Comparison of ENCODE assay signal across 1 mouse cellular context in the genomic region with DNA sequence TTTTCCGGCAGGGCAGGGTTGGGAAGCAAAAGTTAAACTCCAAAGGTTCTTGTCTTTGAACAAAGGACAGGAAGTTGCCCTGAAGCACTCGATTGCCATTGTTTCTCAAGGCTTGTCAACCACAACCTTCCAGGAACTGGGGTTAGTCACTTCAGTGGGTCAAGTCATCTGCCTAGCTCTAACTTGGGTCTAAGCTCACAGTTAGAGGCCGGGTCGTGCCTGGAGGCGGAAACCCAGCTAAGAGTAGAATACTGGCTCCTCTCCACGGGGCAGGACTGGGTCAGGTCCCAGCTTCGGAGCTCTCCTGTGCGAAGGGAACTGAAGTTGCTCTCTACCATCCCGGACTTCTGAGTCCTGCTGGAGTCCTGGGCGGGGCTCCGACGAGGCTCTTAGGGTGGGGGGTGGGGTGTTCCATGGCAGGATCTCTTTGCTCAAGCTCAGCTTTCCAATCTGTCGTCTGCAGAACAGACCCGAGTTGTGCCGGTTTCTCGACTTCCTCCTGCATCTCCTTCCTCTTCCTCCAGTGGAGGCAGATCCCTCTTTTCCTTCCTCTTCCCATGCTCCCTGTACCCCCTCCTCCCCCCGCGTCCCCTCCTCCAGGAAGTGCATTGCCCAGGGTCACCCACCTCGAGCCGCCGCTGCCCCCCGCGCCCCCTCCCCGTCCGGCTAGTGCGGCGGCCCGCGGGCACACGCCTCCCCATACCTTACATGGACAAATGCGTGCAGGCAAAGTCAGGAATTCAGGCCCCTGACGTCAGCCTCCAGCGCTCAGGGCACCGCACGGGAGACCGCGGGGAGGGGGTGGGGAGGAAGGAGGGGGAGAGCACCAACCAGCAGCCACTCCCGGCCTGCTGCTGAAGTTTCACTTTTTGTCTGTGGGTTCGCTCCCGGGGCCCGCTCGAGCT.
TF ChIP-seq lines count a peak whose summit lies in the region.

TSS of gene Lpp (plus strand) at position 857 of the 905 bp plus-strand sequence.

TF ChIP-seq in CH12.LX, 34 proteins besides CTCF, POLR2A, EP300 and RAD21 (continued from another document):
- TF ChIP-seq SIN3A (IDR thresholded peaks at IDR 0.05; ENCODE audit: low read length) (0 out of 2 replicates have a peak, but pooled peaks have one; percentile 23), CHD1 (IDR thresholded peaks at IDR 0.05; ENCODE audit: low read depth, low read length) (no peak), MYC (IDR thresholded peaks at IDR 0.05; ENCODE audit: low read depth, low read length) (no peak), GABPA (IDR thresholded peaks at IDR 0.05; ENCODE audit: insufficient replicate concordance, low read depth, low read length) (no peak), JUN (IDR thresholded peaks at IDR 0.05; ENCODE audit: insufficient read depth, low read depth, low read length) (no peak), SMC3 (IDR thresholded peaks at IDR 0.05; ENCODE audit: low read depth, low read length) (no peak), USF1 (IDR thresholded peaks at IDR 0.05; ENCODE audit: low read depth, low read length) (no peak), NRF1 (IDR thresholded peaks at IDR 0.05; ENCODE audit: low read depth, low read length) (no peak), TCF12 (IDR thresholded peaks at IDR 0.05; ENCODE audit: low read depth, low read length) (0 out of 2 replicates have a peak, but pooled peaks have one; percentile 15), ETS1 (conservative IDR thresholded peaks at IDR 0.05; ENCODE audit: low read depth, low read length) (0 out of 2 replicates have a peak, but pooled peaks have one; percentile 21), UBTF (IDR thresholded peaks at IDR 0.05; ENCODE audit: low read depth, low read length) (no peak), ELF1 (IDR thresholded peaks at IDR 0.05; ENCODE audit: low read depth, low read length) (no peak), PAX5 (IDR thresholded peaks at IDR 0.05; ENCODE audit: low read length) (no peak), ZMIZ1 (IDR thresholded peaks at IDR 0.05; ENCODE audit: low read depth, low read length) (no peak), POLR2AphosphoS2 (IDR thresholded peaks at IDR 0.05; ENCODE audit: low read depth, low read length) (no peak), HCFC1 (IDR thresholded peaks at IDR 0.05; ENCODE audit: low read depth, low read length) (no peak), ZC3H11A (IDR thresholded peaks at IDR 0.05; ENCODE audit: low read depth, low read length) (no peak), CHD2 (IDR thresholded peaks at IDR 0.05; ENCODE audit: low read length) (peak; percentile 67; the same call in 1 of the 2 replicates), MAX (IDR thresholded peaks at IDR 0.05; ENCODE audit: low read length) (no peak), RCOR1 (conservative IDR thresholded peaks at IDR 0.05; ENCODE audit: low read depth, low read length) (no peak), JUND (conservative IDR thresholded peaks at IDR 0.05; ENCODE audit: low read depth, low read length) (no peak)
